Mouse (Mus musculus) limb, embryonic 10.5 days (tissue): Measurements from ENCODE around the gene Clcf1. TPM values are rescaled to one million over a fixed set of nuclear protein-coding genes. Genes with fewer than 3 reads are reported as not detected.

Experiments
- DNase-seq: peaks from one replicate; pipeline ENCODE4 v3.0.0-alpha.2; 2017; ENCODE audit warnings: low spot score
- H3K27ac ChIP-seq: fragments of 300-500 bp; sonication (generic); 2 replicates; pipeline ENCODE4 v1.5.1; 2016; ENCODE audit warnings: mild to moderate bottlenecking
- H3K27me3 ChIP-seq: fragments of 300-500 bp; sonication (generic); 2 replicates; pipeline ENCODE4 v1.6.1; 2016; ENCODE audit warnings: low read depth, mild to moderate bottlenecking; ENCODE audit not compliant: poor library complexity, severe bottlenecking
- H3K36me3 ChIP-seq: fragments of 300-500 bp; sonication (generic); 2 replicates; pipeline ENCODE4 v1.6.1; 2016; ENCODE audit warnings: mild to moderate bottlenecking, moderate library complexity
- H3K4me1 ChIP-seq: fragments of 300-500 bp; sonication (generic); 2 replicates; pipeline ENCODE4 v1.6.1; 2016
- H3K4me3 ChIP-seq: fragments of 300-500 bp; sonication (generic); 2 replicates; pipeline ENCODE4 v1.5.1; 2016; ENCODE audit warnings: mild to moderate bottlenecking, moderate library complexity
- H3K9me3 ChIP-seq: fragments of 300-500 bp; sonication (generic); replicated peaks from 2 replicates; pipeline ENCODE4 v1.6.1; 2016; ENCODE audit warnings: mild to moderate bottlenecking
- WGBS: fragments of 180-500 bp; shearing (Covaris S2); methylation state at CpG from one replicate; pipeline ENCODE4 v1.1.7; 2016; 5-methylcytosine and 5-hydroxymethylcytosine counted together
- polyA plus RNA-seq: library from polyadenylated mRNA; unstranded; fragments of >200 nt; fragmentation: Nextera tagmentation; extraction: Ambion mirVana; gene quantifications from 2 replicates; pipeline ENCODE4 v1.2.1, GENCODE M21; 2016

Gene Clcf1
- polyA plus RNA-seq, 1 experiment from 2014 or later: 6.0 TPM

- 1% methylated on average over 74 of the region's 81 CpGs for WGBS
- Histone ChIP-seq H3K27ac (peak overlapping the region; percentile 97), H3K4me1 (peaks cover 83% of the 10 kb centered on the region), H3K36me3 (no peaks in the 10 kb centered on the region), H3K4me3 (peak overlapping the region; percentile 83), H3K27me3 (peaks cover 44% of the 10 kb centered on the region), H3K9me3 (no peaks in the 10 kb centered on the region)
- peak; percentile 73 for DNase-seq
These were observed 873 bp downstream of the Clcf1 start for GRCm38 (mm10) chr19:4214771-4215450.

GRCm38 (mm10) chr19:4215451-4215840 is 1.4 kb downstream of the Clcf1 start:
- DNase-seq: peak; percentile 60
- Histone ChIP-seq H3K27me3 (peaks cover 45% of the 10 kb centered on the region), H3K4me3 (peak overlapping the region; percentile 83), H3K36me3 (0 out of 2 replicates have a peak, but pooled peaks cover 3% of the 10 kb centered on the region), H3K4me1 (peaks cover 88% of the 10 kb centered on the region), H3K9me3 (no peaks in the 10 kb centered on the region), H3K27ac (peak overlapping the region; percentile 97)
- WGBS: 2% methylated on average over 20 of the region's 21 CpGs

- peak; percentile 61 for DNase-seq
- Histone ChIP-seq H3K4me1 (peaks cover 95% of the 10 kb centered on the region), H3K27ac (peak overlapping the region; percentile 97), H3K9me3 (no peaks in the 10 kb centered on the region), H3K4me3 (peak overlapping the region; percentile 83), H3K36me3 (peaks cover 9% of the 10 kb centered on the region; the same call in 1 of the 2 replicates), H3K27me3 (peaks cover 51% of the 10 kb centered on the region)
- WGBS: 16% methylated on average over 14 of the region's 14 CpGs
These were observed 2.1 kb downstream of the Clcf1 start for GRCm38 (mm10) chr19:4216041-4216685.

- peak; percentile 58 for DNase-seq
- Histone ChIP-seq H3K4me3 (peak overlapping the region; percentile 83), H3K4me1 (peaks cover 95% of the 10 kb centered on the region), H3K36me3 (peaks cover 19% of the 10 kb centered on the region), H3K27ac (peak overlapping the region; percentile 97), H3K27me3 (peaks cover 51% of the 10 kb centered on the region), H3K9me3 (no peaks in the 10 kb centered on the region)
- 2% methylated on average over 5 of the region's 5 CpGs for WGBS
These were observed 3.1 kb downstream of the Clcf1 start for GRCm38 (mm10) chr19:4217140-4217539.

GRCm38 (mm10) chr19:4217855-4218254 is 3.8 kb downstream of the Clcf1 start:
- WGBS: 54% methylated on average over 3 of the region's 3 CpGs
- no peak for DNase-seq
- H3K27me3 ChIP-seq: peaks cover 51% of the 10 kb centered on the region
- H3K27ac ChIP-seq: peak overlapping the region; percentile 97; the same call in 1 of the 2 replicates
- no peaks in the 10 kb centered on the region for H3K9me3 ChIP-seq
- peaks cover 95% of the 10 kb centered on the region for H3K4me1 ChIP-seq
- H3K4me3 ChIP-seq: no peak overlapping the region
- peaks cover 26% of the 10 kb centered on the region for H3K36me3 ChIP-seq

GRCm38 (mm10) chr19:4218293-4218692 is 4.3 kb downstream of the Clcf1 start:
- 84% methylated on average over 11 of the region's 11 CpGs for WGBS
- Histone ChIP-seq H3K27ac (peak overlapping the region; percentile 97; the same call in 1 of the 2 replicates), H3K4me3 (no peak overlapping the region), H3K27me3 (peaks cover 47% of the 10 kb centered on the region), H3K9me3 (no peaks in the 10 kb centered on the region), H3K4me1 (peaks cover 92% of the 10 kb centered on the region), H3K36me3 (peaks cover 29% of the 10 kb centered on the region)
- no peak for DNase-seq

- Histone ChIP-seq H3K4me1 (peaks cover 87% of the 10 kb centered on the region), H3K27ac (no peak overlapping the region)
These were observed 4.7 kb downstream of the Clcf1 start for GRCm38 (mm10) chr19:4218784-4219183.

GRCm38 (mm10) chr19:4219943-4220342 is 5.9 kb downstream of the Clcf1 start:
- Histone ChIP-seq H3K4me1 (peaks cover 75% of the 10 kb centered on the region), H3K27ac (0 out of 2 replicates have a peak overlapping the region, but pooled peaks have one; percentile 10), H3K4me3 (no peak overlapping the region), H3K36me3 (peaks cover 29% of the 10 kb centered on the region), H3K9me3 (no peaks in the 10 kb centered on the region), H3K27me3 (peaks cover 39% of the 10 kb centered on the region)
- no peak for DNase-seq
- 88% methylated on average over 6 of the region's 6 CpGs for WGBS

More at GRCm38 (mm10) chr19:4218784-4219183, 4.7 kb downstream of the Clcf1 start:
- 75% methylated on average over 1 of the region's 1 CpGs for WGBS
- peaks cover 29% of the 10 kb centered on the region for H3K36me3 ChIP-seq
- peaks cover 42% of the 10 kb centered on the region for H3K27me3 ChIP-seq
- no peaks in the 10 kb centered on the region for H3K9me3 ChIP-seq
- H3K4me3 ChIP-seq: no peak overlapping the region
- DNase-seq: no peak

GRCm38 (mm10) chr19:4220416-4220815 is 6.4 kb downstream of the Clcf1 start:
- no peaks in the 10 kb centered on the region for H3K9me3 ChIP-seq
- H3K4me1 ChIP-seq: peaks cover 70% of the 10 kb centered on the region
- H3K36me3 ChIP-seq: peaks cover 29% of the 10 kb centered on the region
- H3K27me3 ChIP-seq: peaks cover 35% of the 10 kb centered on the region
- no peak for DNase-seq
- peak overlapping the region; percentile 39; the same call in 1 of the 2 replicates for H3K27ac ChIP-seq
- no peak overlapping the region for H3K4me3 ChIP-seq
- 63% methylated on average over 4 of the region's 4 CpGs for WGBS

GRCm38 (mm10) chr19:4220957-4221743 is 7.1 kb downstream of the Clcf1 start:
- Histone ChIP-seq H3K27me3 (peaks cover 29% of the 10 kb centered on the region), H3K9me3 (no peaks in the 10 kb centered on the region), H3K4me3 (no peak overlapping the region), H3K27ac (peak overlapping the region; percentile 39; the same call in 1 of the 2 replicates), H3K36me3 (peaks cover 29% of the 10 kb centered on the region), H3K4me1 (peaks cover 63% of the 10 kb centered on the region)
- no peak for DNase-seq
- 32% methylated on average over 14 of the region's 14 CpGs for WGBS

- Histone ChIP-seq H3K4me1 (peaks cover 53% of the 10 kb centered on the region), H3K4me3 (no peak overlapping the region), H3K36me3 (peaks cover 29% of the 10 kb centered on the region), H3K9me3 (no peaks in the 10 kb centered on the region), H3K27me3 (peaks cover 25% of the 10 kb centered on the region), H3K27ac (no peak overlapping the region)
- DNase-seq: no peak
- 78% methylated on average over 11 of the region's 11 CpGs for WGBS
These were observed 8.1 kb downstream of the Clcf1 start for GRCm38 (mm10) chr19:4222165-4222564.

GRCm38 (mm10) chr19:4226779-4227178 is 12.7 kb downstream of the Clcf1 start:
- WGBS: 89% methylated on average over 7 of the region's 7 CpGs
- peaks cover 14% of the 10 kb centered on the region for H3K36me3 ChIP-seq
- DNase-seq: no peak
- H3K4me1 ChIP-seq: peaks cover 42% of the 10 kb centered on the region
- no peaks in the 10 kb centered on the region for H3K9me3 ChIP-seq
- no peak overlapping the region for H3K4me3 ChIP-seq
- H3K27me3 ChIP-seq: peaks cover 42% of the 10 kb centered on the region
- no peak overlapping the region for H3K27ac ChIP-seq
